Mouse (Mus musculus): ENCODE measurements around the gene Zfp184.
"Not testable (repeated sequence)": the region's sequence is repeated elsewhere in the genome, so short reads cannot be mapped to it uniquely, and the experiment has no call there.

Gene Zfp184

DNA sequence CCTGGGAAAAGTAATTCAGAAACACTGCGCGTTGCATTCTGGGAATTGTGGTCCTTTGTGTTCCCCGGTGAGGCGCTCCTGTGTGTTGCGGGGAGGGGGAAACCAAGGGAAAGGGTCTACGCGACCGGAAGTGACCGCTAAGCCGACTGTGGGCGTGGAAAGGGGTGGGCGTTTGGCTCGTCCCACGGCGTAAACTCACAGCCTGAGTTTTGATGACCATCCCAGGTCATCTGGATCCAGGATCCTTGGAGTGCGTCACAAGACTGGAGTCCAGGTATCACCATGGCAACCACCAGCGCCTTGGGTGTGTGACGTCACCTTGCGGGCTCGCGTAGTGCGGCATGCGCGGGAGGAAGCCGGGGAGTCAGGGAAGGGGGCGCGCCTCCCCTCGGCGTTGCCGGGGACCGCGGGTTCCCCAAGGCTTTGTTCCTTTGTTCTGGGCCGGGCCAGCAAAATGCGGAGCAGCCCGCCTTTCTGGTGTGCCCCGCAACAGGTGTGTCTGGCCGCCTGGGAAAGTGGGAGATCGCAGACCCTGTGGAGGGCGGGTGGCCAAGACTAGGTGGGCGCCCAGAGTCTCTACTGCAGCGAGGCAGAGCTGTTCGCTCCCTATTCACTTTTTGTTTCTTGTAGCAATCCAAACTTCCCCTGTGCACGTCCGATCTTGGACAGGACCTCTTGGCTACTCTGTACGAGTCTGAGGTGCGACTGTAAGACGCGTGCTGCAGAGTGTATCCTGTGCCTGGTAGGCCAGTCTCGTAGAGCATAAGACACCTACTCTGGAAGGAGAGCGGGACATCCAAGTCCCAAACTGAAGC is at the start of gene Zfp184:
TSS of gene Zfp184 (plus strand) at position 169 of the 815 bp plus-strand sequence.
- DNase-seq (ENCODE audit: low spot score in 2 of 2), result peak; percentile 78 to 80

DNA sequence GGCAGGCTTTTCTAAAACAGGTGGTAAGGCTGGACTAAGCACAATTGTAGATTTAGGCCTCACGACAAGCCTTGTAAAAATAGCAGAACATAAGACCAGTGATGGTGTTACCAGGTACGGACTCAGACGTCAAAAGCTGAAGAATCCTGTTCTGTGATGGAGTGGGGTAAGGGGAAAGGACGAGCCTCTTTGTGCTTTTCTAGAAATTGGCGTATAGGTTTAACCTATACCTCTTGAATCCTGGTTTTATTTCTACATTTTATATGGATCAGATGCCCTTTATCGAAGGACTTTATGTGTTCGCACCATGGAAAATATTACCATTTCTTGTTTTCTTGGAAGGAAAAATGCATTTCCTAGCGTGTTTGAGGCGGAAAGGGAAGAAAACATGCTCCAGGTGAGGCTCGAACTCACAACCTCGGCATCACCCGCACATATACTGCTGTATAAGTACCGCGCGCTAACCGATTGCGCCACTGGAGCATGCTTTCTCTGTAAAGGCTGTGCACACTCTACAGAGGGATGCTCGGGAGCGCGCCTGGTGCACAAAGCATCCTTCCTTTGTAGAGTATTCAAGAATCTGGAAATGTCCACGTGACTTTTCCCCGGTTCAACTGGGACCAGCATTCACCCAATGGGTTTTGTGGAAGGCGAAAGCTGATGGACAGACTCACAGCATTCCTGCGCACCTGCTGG is 48.2 kb upstream of the Zfp184 start:
- no peak for DNase-seq (ENCODE audit: low spot score in 2 of 2)

DNA sequence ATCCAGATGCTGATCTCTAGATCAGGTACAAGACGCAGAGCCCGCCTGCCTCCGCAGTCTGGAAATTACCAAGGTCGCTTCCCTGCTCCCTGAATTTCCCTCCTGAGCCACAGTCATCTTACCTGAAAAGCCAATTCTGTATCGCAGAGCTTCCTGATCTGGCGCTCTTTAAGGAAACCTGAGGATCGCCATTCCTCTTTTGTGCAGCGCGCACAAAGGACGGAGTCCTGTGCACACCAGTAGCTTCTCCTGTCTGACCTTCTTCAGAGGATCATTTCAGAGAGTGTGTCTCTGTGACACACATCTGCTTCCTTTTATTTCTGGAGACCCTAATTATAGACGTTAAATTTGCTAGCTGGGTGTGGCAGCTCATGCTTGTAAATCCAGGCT is 47.7 kb upstream of the Zfp184 start:
- DNase-seq (ENCODE audit: low spot score in 2 of 2), result no peak

DNA sequence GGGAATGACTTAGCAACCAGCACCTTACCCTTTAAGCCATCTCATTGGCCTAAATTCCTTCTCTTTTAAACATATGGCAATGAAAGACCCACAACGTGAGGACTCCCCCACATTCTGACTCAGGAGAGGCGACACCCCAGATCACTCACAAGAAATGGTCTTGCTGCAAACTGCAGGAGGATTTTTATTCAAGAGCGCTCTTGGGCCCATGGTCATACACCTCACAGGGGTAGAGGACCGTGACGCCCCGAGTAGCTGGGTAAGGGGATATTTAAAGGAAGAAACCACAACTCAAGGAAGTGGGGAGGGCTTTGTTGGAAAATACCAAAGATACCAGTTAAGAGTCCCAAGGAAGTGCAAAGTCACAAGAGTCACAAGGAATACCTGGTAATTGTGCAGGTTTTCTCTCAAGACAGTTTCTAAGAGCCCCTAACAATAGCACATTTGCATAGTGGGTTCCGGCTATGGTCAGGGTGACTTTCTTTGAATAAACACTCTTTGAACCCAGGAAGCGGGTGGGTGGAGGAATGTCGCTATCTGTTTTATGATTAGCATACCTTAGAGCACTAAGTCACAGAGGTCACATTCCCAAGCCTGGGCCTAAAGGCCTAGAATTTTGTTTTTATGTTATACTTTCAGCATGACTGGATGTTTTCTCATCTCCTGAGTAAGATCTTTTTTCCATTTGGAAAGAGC is 43.9 kb upstream of the Zfp184 start:
- not testable (repeated sequence) for DNase-seq (ENCODE audit: low spot score in 2 of 2)

DNA sequence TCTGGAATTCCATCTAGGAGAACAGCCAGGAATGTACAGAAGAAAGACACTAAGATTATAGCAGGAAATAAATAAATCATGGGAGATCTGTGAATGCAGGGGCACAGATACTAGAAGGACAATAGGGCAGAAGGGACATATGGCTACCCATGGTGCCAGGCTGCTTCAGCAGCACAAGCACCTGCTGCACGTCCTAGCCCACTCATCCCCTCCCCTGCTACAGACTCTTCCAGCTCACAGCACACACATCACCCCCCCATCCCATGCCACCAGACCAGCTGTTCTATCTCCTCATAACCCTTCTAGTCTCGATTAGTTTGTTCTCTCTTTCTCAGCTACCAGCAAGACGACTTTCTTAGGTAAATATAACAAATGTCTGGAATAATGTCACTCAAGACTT is 41.4 kb upstream of the Zfp184 start:
- no peak for DNase-seq (ENCODE audit: low spot score in 2 of 2)

DNA sequence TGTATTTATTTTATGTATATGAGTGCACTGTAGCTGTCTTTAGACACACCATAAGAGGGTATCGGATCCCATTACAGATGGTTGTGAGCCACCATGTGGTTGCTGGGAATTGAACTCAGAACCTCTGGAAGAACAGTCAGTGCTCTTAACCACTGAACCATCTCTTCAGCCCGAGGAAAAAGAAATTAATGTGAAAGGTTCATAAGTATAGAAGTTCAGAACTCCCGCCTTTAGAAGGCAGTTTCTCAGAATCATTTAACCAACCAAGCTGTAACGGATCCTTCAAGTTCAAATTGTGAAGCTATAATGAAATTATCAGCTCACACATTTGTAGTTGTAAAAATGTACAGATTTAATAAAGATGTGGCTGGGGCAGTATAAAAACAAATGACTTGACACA is 40.8 kb upstream of the Zfp184 start:
- not testable (repeated sequence) for DNase-seq (ENCODE audit: low spot score in 2 of 2)

DNA sequence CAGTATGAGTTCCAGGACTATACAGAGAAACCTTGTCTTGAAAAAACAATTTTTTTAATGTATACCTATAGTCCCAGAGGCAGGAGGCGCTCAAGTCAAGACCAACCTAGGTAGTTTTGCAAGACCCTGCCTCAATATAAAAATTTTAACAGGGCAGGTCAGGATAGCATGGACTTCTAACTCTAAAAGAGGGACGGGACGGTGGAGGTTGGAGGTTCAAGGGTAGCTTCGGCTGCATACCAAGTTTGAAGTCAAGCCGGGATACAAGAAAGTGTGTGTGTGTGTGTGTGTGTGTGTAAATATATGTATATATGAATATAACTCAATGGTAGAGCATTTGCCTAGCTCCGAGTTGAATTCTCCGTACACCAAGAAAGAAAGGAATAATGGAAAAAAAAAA is 38.6 kb upstream of the Zfp184 start:
- DNase-seq (ENCODE audit: low spot score in 2 of 2), result no peak

DNA sequence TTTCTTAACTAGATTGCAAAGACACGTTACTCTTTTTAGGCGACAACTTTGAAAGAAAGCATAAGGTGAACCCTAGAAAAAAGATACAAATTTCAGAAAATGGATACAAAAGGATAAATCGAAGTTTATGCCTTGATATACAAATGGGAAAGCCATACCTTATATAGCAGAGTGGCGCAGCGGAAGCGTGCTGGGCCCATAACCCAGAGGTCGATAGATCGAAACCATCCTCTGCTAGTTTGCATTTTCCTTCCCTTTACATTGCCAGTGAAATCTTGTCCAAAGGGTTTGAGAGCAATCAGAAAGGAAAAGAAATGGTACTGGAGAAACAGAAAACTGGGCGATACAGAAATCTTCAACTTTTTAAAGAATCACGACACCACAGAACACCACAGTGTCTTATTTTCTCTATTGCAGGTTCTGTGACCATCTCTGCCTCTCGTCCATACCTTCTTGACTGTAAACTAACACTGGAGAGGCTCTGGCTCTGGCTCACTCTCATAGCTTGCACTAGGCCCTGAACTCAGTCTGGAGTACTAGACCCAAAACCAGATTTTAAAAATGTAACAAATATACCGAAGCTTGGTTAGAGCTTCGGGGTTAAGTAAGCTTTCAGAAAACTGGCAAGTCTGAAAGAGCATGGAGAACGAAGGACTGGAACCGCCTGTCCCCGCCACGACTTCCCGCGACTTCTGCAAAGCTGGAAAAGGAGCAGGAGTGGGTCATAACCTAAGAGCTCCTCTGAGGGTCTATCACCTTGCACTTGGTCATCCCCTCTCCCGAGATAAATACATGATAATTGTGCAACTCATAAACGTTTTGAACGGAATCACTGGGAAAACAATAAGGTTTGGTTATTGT is 37.7 kb upstream of the Zfp184 start:
- no peak for DNase-seq (ENCODE audit: low spot score in 2 of 2)

DNA sequence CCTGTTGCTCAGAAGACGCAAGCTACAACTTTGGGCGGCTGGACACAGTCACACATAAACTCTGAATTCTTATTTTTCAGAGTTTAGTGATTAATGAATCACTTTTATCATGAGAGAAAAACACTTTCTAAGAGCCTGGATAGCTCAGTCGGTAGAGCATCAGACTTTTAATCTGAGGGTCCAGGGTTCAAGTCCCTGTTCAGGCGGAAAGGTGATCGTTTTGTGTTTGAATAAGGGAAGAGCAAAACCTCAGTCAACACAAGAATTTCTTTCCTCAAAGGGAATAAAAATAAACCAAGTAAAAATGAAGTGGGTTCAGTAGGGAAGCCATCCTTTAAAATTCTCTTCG is 37.1 kb upstream of the Zfp184 start:
- not testable (repeated sequence) for DNase-seq (ENCODE audit: low spot score in 2 of 2)

DNA sequence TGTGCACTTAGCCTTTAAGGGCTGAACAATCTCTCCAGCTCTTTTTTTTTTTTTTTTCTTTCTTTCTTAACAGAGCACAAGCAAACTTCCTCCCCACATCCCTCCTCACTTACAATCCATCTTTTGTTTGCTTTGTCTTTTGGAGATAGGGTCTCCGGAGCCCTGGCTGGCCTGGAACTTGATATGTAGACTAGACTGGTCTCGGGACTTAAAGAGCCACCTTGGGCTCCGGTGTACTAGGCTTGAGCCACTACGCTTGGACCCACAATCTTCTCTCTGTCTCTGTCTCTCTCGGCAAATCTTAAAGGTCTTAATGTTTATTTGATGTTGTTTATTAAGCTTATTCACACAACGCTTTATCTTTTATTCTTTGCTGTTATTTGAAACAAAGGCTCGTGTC is 34.2 kb upstream of the Zfp184 start:
- DNase-seq (ENCODE audit: low spot score in 2 of 2), result no peak

DNA sequence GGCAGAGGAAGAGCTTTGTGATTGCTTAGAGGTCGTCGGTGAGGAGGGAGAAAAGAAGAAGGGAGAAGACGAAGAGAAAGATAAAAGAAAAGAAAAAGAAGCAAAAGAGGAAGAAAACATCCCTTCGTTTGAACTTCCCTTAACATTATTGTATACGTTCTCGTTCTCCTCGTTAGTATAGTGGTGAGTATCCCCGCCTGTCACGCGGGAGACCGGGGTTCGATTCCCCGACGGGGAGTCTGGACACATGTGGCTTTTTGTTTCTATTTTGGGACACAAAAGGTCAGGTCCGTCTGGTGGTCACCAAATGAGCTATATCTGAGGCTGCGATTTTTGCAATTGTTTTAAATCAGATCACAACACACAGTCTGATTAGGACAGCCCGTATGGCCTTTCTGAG is 33.7 kb upstream of the Zfp184 start:
- DNase-seq (ENCODE audit: low spot score in 2 of 2), result no peak

DNA sequence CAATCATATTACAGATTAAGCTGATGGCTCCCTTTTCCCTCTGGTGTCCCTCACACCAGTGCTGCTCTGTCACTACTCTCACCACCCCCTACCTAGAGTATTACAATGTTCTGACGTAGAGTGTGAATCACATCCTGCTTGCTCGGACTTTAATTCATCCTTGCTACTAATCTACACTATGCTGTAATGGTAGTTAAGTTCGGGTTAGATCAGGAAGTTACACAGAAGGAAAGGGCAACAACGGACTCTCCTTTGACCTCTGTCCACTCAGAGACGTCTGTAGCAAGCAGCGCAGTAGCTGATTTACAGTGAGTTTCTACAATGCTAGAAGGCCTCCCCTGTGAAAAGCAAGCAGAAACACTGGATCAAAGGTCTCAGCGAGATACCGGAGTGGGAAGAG is 31.0 kb upstream of the Zfp184 start:
- DNase-seq (ENCODE audit: low spot score in 2 of 2), result no peak

DNA sequence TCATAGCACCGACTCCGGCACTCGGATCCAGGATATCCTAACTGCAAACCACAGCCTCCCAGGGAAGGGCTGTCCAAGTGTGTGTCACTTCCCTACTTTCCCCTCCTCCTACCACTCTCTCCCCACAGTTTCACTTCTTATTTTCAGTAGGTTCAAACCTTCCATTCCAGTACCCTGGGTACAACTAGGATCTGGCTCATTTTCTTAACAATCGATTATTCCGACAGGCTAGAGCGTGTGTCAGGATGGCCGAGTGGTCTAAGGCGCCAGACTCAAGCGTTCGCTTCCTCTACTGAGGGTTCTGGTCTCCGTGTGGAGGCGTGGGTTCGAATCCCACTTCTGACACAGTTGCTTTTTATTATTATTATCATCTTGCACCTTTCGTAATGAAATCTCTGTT is 30.3 kb upstream of the Zfp184 start:
- DNase-seq (ENCODE audit: low spot score in 2 of 2), result peak; percentile 42 to 45

DNA sequence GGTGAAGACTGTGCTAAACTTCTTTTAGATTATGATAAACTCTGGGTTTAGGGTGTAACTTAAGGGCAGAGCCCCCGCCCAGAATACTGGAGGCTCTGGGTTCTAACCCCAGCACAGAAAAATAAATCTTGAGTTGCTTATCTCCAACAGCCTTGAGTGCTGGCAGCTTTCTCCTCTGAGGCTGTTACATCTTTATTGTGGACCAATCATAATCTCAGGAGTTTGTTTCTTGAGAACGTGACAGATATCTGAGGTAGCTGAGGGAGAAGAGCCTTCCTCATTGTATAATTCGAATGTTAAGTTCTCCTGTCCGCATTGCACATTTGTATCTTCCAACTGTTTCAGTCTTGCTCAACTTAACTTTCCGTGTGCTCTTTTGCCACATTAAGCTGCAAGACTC is 29.4 kb upstream of the Zfp184 start:
- no peak for DNase-seq (ENCODE audit: low spot score in 2 of 2)

DNA sequence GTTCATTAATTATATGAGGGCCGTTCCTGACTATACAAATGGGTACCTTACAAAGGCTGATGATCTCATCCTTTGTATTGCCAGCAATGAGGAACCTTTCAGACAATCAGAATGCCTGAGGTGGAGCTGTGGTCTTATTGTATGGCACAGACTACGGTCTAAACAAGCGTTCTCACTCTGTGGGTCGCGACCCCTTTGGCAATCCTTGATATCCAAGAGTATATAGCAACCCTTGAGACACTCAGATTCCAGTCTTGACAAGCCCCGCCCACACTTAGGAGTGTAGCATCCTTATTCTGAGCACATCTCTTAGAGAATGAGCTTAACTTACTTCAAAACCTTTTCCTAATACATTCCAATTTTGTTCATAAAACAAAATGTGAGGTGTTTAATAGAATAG is 28.8 kb upstream of the Zfp184 start:
- no peak for DNase-seq (ENCODE audit: low spot score in 2 of 2)

DNA sequence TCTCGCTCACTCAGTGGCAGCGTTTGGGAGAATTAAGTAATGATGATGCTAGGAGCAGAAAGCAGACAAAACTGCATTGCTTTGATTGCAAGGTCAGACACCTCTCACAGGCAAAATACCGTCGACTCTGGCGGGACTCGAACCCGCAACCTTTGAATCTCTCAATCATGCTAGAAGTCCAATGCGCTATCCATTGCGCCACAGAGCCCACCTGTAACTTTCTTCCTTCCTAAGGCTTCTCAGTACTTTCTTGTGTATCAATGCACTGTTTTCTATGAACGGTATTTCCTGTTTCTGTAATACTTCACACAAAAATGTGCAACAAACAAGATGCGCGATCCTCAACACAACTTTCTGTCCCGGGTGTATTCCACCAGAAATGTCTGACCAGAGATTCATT is 27.9 kb upstream of the Zfp184 start:
- DNase-seq (ENCODE audit: low spot score in 2 of 2), result peak in 1 of 2 experiments; percentile 49

DNA sequence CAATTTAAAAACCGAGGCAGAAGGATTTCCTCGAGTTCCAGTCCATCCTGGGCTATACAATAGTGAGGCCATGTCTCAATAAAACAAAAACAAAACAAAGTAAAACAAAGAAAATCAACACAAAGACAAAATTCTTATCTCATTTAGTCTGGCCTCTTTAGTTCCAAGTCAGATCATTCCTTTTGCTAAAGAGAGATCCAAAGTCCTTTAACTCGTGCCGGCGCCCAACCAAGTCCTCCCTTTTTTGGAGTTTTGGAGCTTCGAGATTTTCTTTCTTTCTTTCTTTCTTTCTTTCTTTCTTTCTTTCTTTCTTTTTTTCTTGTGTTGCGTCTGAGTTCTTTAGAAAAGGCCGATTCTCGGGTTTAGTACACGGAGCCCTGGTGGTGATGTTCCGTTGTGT is 27.4 kb upstream of the Zfp184 start:
- DNase-seq (ENCODE audit: low spot score in 2 of 2), result no peak

DNA sequence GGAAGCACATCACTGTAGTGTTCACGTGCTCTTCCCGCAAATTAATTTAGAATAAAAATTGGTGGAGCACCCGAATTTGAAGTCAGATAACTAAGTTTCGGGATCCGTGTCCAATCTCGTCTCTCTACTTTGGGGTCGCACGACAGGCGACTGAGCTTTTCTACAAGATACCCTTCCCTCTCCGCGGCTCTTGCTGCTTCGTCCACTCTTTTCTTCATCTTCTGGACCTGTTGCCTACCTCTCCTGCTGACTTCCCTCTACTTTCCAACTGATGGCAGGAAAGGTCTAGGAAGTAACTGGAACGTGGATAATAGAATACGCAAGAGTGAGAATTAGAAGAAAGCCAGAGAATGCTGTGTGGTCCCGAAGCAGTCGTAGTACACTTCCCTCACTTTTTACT is 26.9 kb upstream of the Zfp184 start:
- no peak for DNase-seq (ENCODE audit: low spot score in 2 of 2)

DNA sequence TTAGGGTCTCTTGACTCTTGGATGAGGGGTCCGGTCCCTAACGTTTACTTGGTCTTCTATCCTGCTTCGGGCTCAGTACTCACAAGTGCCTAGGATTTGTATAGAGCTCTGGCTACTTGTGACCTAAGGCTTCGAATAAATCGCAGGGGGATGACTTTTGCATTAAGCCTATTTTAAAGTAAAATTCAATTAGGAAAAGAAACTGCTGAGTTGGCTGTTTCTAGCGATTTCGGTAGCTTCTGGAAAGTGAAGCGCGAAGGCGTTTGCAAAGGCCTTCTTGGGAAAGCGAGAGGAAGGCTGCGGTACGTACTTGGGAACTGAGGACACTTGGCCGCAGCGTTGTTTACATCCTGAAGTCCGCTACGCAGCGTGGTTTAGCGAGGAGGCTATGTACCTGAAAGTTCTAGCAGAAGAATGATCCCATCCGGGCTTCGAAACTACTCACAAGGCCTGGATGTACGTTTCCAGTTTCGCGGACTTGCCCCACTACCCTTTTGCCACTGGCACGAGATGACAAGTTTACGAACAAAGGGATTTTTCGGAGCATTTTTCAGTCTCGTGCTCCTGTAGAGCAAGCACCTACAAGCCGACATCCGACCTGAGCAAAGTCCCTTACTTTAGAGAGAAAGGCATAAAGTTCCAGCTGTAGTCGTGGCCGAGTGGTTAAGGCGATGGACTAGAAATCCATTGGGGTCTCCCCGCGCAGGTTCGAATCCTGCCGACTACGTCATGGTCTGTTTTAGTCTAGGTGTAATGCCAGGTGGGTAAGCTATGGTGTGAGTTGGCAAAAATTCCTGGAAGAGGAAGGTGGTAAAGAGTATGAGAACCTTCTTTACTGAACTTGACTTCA is 26.1 kb upstream of the Zfp184 start:
- DNase-seq (ENCODE audit: low spot score in 2 of 2), result peak; percentile 56 to 73

DNA sequence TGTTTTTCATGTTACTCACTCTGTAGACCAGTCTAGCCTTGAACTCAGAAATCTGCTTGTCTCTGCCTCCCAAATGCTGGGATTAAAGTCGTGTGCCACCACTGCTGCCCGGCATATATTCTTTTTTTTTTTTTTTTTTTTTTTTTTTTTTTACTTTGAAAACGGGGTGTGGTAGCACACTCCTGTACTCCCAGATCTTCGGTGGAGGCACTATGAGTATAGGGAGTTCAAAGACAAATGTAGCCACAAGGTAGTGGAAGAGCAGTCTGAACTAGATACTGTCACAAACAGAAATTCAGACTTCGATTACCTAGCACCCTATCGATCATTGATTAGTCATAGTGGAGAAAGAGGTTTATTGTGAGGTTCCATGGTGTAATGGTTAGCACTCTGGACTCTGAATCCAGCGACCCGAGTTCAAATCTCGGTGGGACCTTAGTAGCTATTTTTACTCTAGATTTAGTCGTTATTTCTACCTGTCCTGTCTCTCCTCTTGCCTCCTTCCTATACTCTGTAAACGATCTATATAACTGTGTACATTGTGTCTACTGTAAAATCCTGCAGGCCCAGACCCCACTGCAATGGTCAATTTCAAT is 25.0 kb upstream of the Zfp184 start:
- DNase-seq (ENCODE audit: low spot score in 2 of 2), result peak in 1 of 2 experiments; percentile 32

Data from natural killer cell, adult 2 months (primary cell).